29 mouse cellular contexts compared by ENCODE assay signal in the genomic region with DNA sequence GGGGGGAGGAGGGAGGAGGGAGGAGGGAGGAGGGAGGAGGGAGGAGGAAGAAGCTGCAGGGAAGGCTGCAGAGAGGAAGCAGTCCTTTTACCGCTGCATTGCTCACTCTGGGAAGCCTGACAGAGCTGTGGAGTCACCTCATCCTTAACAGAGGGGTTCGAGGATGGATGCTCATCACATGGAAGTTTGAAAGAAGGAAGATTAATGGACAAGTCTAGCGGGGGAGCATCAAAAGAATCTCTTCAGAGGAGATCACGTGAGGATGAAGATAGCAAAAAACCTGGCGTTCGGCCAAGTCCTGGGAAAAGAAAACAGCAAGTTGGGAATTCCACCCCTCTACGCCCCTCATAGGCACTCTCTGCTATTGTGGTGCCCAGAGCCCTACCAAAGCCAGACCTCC. TPM values are rescaled to one million over a fixed set of nuclear protein-coding genes. Genes with fewer than 3 reads are reported as not detected.
DNase-seq lines count a peak whose midpoint lies in the region; ATAC-seq lines count a peak whose summit lies in the region.
"Had no signal": no experiment of that assay in that cellular context is flagged by ENCODE, and none has a peak within 500 bp of the region (broad histone marks: within the 10 kb centered on the region; RNA-seq: fewer than 3 reads in every experiment).

No protein-coding gene starts in this region.

- no peak overlapping the region for H3K4me2 ChIP-seq in embryonic facial prominence, embryonic 14.5 days (ENCODE audit: low read depth, low read length)
- H3K4me2 ChIP-seq in neural tube, embryonic 11.5 days (ENCODE audit: low read depth): no peak overlapping the region
- H3K4me2 ChIP-seq: embryonic facial prominence, embryonic 15.5 days; forebrain, embryonic 13.5 days; hindbrain, embryonic 13.5 days; limb, embryonic 13.5 days; liver, embryonic 13.5 days; midbrain, embryonic 15.5 days; neural tube, embryonic 12.5 days had no signal

- H3K4me1 ChIP-seq in embryonic facial prominence, embryonic 14.5 days (ENCODE audit: control insufficient read depth, insufficient read depth, low read length): peaks cover 4% of the 10 kb centered on the region; the same call in 1 of the 2 replicates
- H3K4me1 ChIP-seq in embryonic facial prominence, embryonic 10.5 days: peaks cover 15% of the 10 kb centered on the region
- no peaks in the 10 kb centered on the region for H3K4me1 ChIP-seq in neural tube, embryonic 11.5 days (ENCODE audit: control insufficient read depth, insufficient read depth, low read length)
- H3K4me1 ChIP-seq: forebrain, embryonic 13.5 days; hindbrain, embryonic 13.5 days; liver, embryonic 13.5 days; midbrain, embryonic 10.5 days; midbrain, embryonic 15.5 days; neural tube, embryonic 12.5 days had no signal

- H3K9ac ChIP-seq in embryonic facial prominence, embryonic 14.5 days (ENCODE audit: low read depth, low read length): no peak overlapping the region
- no peak overlapping the region for H3K9ac ChIP-seq in neural tube, embryonic 11.5 days (ENCODE audit: low read length)
- H3K9ac ChIP-seq: embryonic facial prominence, embryonic 15.5 days; forebrain, embryonic 13.5 days; hindbrain, embryonic 13.5 days; limb, embryonic 13.5 days; liver, embryonic 13.5 days; midbrain, embryonic 15.5 days; neural tube, embryonic 12.5 days had no signal

- no peaks in the 10 kb centered on the region for H3K36me3 ChIP-seq in embryonic facial prominence, embryonic 14.5 days (ENCODE audit: control insufficient read depth, insufficient read depth, low read length)
- peaks cover 22% of the 10 kb centered on the region for H3K36me3 ChIP-seq in embryonic facial prominence, embryonic 10.5 days (replicated peaks)
- H3K36me3 ChIP-seq in neural tube, embryonic 11.5 days (ENCODE audit: control insufficient read depth, insufficient read depth, low read length): no peaks in the 10 kb centered on the region
- H3K36me3 ChIP-seq: embryonic facial prominence, embryonic 15.5 days; heart, embryonic 10.5 days; hindbrain, embryonic 13.5 days; limb, embryonic 13.5 days; liver, embryonic 13.5 days; midbrain, embryonic 10.5 days; midbrain, embryonic 15.5 days; neural tube, embryonic 12.5 days had no signal

- no peak overlapping the region for H3K27ac ChIP-seq in embryonic facial prominence, embryonic 14.5 days (replicated peaks; ENCODE audit: low read depth, low read length)
- no peak overlapping the region for H3K27ac ChIP-seq in embryonic facial prominence, embryonic 10.5 days (replicated peaks)
- no peak overlapping the region for H3K27ac ChIP-seq in neural tube, embryonic 11.5 days (ENCODE audit: low read depth, low read length)
- H3K27ac ChIP-seq: embryonic facial prominence, embryonic 15.5 days; forebrain, embryonic 13.5 days; heart, embryonic 10.5 days; hindbrain, embryonic 13.5 days; limb, embryonic 13.5 days; liver, embryonic 13.5 days; midbrain, embryonic 10.5 days; midbrain, embryonic 15.5 days; neural tube, embryonic 12.5 days had no signal

- no peaks in the 10 kb centered on the region for H3K27me3 ChIP-seq in embryonic facial prominence, embryonic 14.5 days (replicated peaks; ENCODE audit: control insufficient read depth, insufficient read depth, low read length)
- H3K27me3 ChIP-seq in embryonic facial prominence, embryonic 10.5 days (replicated peaks; ENCODE audit: low read depth, poor library complexity, severe bottlenecking): no peaks in the 10 kb centered on the region
- no peaks in the 10 kb centered on the region for H3K27me3 ChIP-seq in neural tube, embryonic 11.5 days (ENCODE audit: control insufficient read depth, insufficient read depth, low read length)
- H3K27me3 ChIP-seq: embryonic facial prominence, embryonic 15.5 days; forebrain, embryonic 13.5 days; hindbrain, embryonic 13.5 days; limb, embryonic 13.5 days; liver, embryonic 13.5 days; midbrain, embryonic 15.5 days; neural tube, embryonic 12.5 days had no signal

- peak; percentile 39 for DNase-seq in embryonic facial prominence, embryonic 14.5 days (ENCODE audit: low spot score)
- DNase-seq in embryonic facial prominence, embryonic 10.5 days (ENCODE audit: low spot score): no peak
- DNase-seq in kidney, postnatal 10 days: peak; percentile 45
- DNase-seq in kidney, adult 18-20 months: no peak
- DNase-seq in neural tube, embryonic 11.5 days (ENCODE audit: low spot score): peak; percentile 29
- no peak for DNase-seq in neural tube, embryonic 10.5 days (ENCODE audit: extremely low spot score, low spot score)
- DNase-seq in mesoderm, embryonic 11.5 days (ENCODE audit: low read depth, low spot score): peak; percentile 67
- no peak for DNase-seq in gastrocnemius, adult 8-10 months (ENCODE audit: low spot score in 2 of 2)
- DNase-seq: adrenal gland, postnatal 10 days; B cell, adult 2 months; cerebellum, adult 11-12 months; cerebellum, adult 9-11 months; gastrocnemius, postnatal 25 days; heart, adult 11 months; heart, postnatal 4 days; kidney, adult 2 months; liver, embryonic 13.5 days; lung, adult 18-20 months; lung, postnatal 10 days; thymus, postnatal 14 days had no signal

- WGBS in embryonic facial prominence, embryonic 14.5 days: 51% methylated on average over 7 of the region's 7 CpGs
- WGBS in embryonic facial prominence, embryonic 10.5 days: 81% methylated on average over 7 of the region's 7 CpGs
- 58% methylated on average over 7 of the region's 7 CpGs for WGBS in neural tube, embryonic 11.5 days

- H3K9me3 ChIP-seq in embryonic facial prominence, embryonic 14.5 days (ENCODE audit: control insufficient read depth, low read length): no peaks in the 10 kb centered on the region
- no peaks in the 10 kb centered on the region for H3K9me3 ChIP-seq in embryonic facial prominence, embryonic 10.5 days
- no peaks in the 10 kb centered on the region for H3K9me3 ChIP-seq in neural tube, embryonic 11.5 days (ENCODE audit: control insufficient read depth, low read length)
- H3K9me3 ChIP-seq: embryonic facial prominence, embryonic 15.5 days; forebrain, embryonic 13.5 days; heart, embryonic 10.5 days; hindbrain, embryonic 13.5 days; limb, embryonic 13.5 days; liver, embryonic 13.5 days; midbrain, embryonic 10.5 days; midbrain, embryonic 15.5 days; neural tube, embryonic 12.5 days had no signal

- no peak overlapping the region for H3K4me3 ChIP-seq in embryonic facial prominence, embryonic 14.5 days (ENCODE audit: low read depth, low read length)
- H3K4me3 ChIP-seq in embryonic facial prominence, embryonic 10.5 days: no peak overlapping the region
- no peak overlapping the region for H3K4me3 ChIP-seq in neural tube, embryonic 11.5 days (ENCODE audit: low read depth, low read length)
- H3K4me3 ChIP-seq: embryonic facial prominence, embryonic 15.5 days; forebrain, embryonic 13.5 days; heart, embryonic 10.5 days; hindbrain, embryonic 13.5 days; limb, embryonic 13.5 days; liver, embryonic 13.5 days; midbrain, embryonic 10.5 days; midbrain, embryonic 15.5 days; neural tube, embryonic 12.5 days had no signal

- no peak for ATAC-seq in embryonic facial prominence, embryonic 14.5 days (ENCODE audit: low read depth)
- no peak for ATAC-seq in neural tube, embryonic 11.5 days (ENCODE audit: insufficient read depth, low FRiP score, low TSS enrichment)
- ATAC-seq: activated CD4-positive, CD25-positive, alpha-beta regulatory T cell, adult 4 months; forebrain, embryonic 13.5 days; midbrain, embryonic 15.5 days had no signal

RNA-seq across cellular contexts. Expression of gene Ntf3, which starts 38.5 kb away (rescaled TPM):
- 10.9 and 12.4 TPM in 2 replicates for polyA plus RNA-seq in embryonic facial prominence, embryonic 14.5 days (2014; fragmentation: Nextera tagmentation; extraction: Ambion mirVana)
- polyA plus RNA-seq in embryonic facial prominence, embryonic 10.5 days (2016; fragmentation: Nextera tagmentation; extraction: Ambion mirVana): 19.4 and 19.9 TPM in 2 replicates
- polyA plus RNA-seq in neural tube, embryonic 11.5 days (2014; fragmentation: Nextera tagmentation; extraction: Ambion mirVana): 9.8 and 9.9 TPM in 2 replicates
- total RNA-seq in gastrocnemius, adult 8-10 months (2022): 1 to 10 TPM; 1.6 to 2.6 (median 1.6) TPM
- polyA plus RNA-seq: activated CD4-positive, CD25-positive, alpha-beta regulatory T cell, adult 4 months had no signal

Comparison
In these comparisons a context has a peak if more than half of its experiments do, and no peak if none do; other contexts are left out.
1. DNase-seq: peak in embryonic facial prominence, embryonic 14.5 days (single experiment), kidney, postnatal 10 days (single experiment), neural tube, embryonic 11.5 days (single experiment) and mesoderm, embryonic 11.5 days (single experiment); none in embryonic facial prominence, embryonic 10.5 days (single experiment), kidney, adult 18-20 months (single experiment), neural tube, embryonic 10.5 days (single experiment) and gastrocnemius, adult 8-10 months (0 of 2).